Mouse (Mus musculus) bone marrow macrophage, adult 2 months (primary cell): ENCODE results near the gene Vmn1r58.

ENCODE experiments used
- CTCF ChIP-seq: IDR thresholded peaks from 2 replicates; pipeline ENCODE4 v1.5.1; 2012; ENCODE audit warnings: low read depth, mild to moderate bottlenecking, low read length, moderate library complexity
- POLR2A ChIP-seq: IDR thresholded peaks from 2 replicates; pipeline ENCODE4 v1.6.1; 2012; ENCODE audit warnings: mild to moderate bottlenecking, low read depth, low read length, borderline replicate concordance

GRCm38 (mm10) chr7:5448627-5449026 is 35.4 kb upstream of the Vmn1r58 start:
- TF ChIP-seq CTCF (no peak), POLR2A (no peak)
